Mouse (Mus musculus): ENCODE results near the gene Clcnkb. TPM values are rescaled to one million over a fixed set of nuclear protein-coding genes. Genes with fewer than 3 reads are reported as not detected.
A peak's percentile ranks its signal among the peaks of the same experiment; 100 is the strongest.

The Clcnkb gene
- polyA plus RNA-seq, 1 experiment = 0.03 TPM

DNA sequence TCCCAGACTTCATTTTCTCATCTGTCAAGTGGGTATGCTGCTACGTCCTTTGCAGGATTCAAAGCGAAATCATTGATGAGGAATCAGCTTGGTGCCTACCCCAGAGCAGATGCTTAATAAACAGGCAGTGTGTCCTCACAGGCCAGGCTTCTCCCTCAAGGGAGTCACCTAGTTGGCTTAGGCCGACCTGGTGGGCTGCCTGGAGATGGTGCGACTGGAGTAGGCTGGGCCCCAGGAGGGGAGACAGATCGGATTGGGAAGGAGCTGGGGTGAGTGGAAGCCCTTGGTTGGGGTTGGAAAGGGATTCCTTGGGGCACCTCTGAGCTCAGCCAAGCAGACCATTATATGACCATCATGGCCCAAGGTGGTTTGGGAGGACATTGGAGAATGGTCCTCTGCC, 43.4 kb downstream of the Clcnkb start:
- no peak for DNase-seq (ENCODE audit: low read depth)
- TF ChIP-seq POLR2A (IDR thresholded peaks at IDR 0.05; ENCODE audit: borderline replicate concordance, extremely low read depth, insufficient read depth, insufficient read length, poor library complexity, severe bottlenecking) = no peak
- TF ChIP-seq CTCF (IDR thresholded peaks at IDR 0.05; ENCODE audit: borderline replicate concordance, extremely low read depth, insufficient read depth, insufficient read length) = no peak

DNA sequence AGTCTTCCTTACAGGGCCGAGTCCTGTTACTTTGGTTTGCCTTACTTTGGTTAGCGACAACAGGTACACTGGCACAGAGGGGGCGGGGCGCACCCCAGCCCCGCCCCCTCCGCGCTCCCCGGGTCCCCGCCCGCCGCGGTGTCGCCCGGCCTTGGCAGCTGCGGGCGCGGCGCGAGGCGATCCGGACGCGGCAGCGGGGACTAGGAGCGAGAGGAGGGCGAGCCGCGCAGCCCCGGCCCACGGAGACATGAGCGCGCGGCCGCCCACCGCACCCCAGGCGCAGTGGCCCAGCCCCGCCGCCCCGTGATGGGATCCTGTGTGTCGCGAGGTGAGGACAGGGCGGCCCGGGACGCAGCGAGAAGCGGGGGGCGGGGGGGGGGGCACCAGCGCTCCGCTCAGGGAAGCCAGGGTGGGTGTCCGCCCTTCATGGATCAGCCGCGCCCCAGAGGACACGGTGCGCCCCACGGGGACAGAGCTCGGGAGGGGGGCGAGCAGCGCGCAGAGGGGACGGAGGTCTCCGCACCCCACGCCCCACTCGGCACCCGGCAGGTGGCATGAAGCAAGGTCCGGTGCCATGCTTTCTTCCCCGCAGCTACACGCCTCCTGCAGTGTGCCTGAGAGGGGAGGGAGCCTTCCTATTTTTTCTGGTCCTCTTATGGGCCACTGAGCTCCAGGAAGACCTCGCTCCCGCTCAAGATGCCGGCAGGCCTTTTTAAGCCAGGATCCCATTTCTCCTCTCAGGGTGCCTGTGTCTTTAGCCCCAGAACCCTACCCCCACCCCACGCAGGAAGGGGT, 47.6 kb downstream of the Clcnkb start, which contains the start of gene Fam131c:
Gene Fam131c, plus strand, starts transcription at position 224 of the 795 bp plus-strand sequence.
- TF ChIP-seq CTCF (IDR thresholded peaks at IDR 0.05; ENCODE audit: borderline replicate concordance, extremely low read depth, insufficient read depth, insufficient read length) (no peak), POLR2A (IDR thresholded peaks at IDR 0.05; ENCODE audit: borderline replicate concordance, extremely low read depth, insufficient read depth, insufficient read length, poor library complexity, severe bottlenecking) (no peak)
- peak; percentile 48 for DNase-seq (ENCODE audit: low read depth)

DNA sequence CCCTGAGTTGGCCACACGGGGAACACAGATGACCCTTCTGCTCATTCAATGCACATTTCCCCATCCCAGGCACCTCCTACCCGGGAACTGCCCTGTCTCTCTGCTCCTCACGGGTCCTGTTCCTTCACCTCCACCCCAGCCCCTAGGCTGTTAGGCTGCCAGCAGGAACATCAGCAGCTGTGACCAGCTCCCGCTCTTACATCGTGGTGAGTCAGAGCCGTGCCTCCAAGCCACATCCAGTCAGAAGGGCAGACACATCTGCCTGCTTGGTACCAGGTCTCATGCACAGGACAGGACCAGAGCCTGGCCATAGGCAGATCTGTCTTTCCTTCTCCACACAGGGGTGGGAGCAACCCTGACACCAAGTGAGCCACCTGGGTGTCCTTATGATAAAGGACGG, 49.9 kb downstream of the Clcnkb start:
- no peak for TF ChIP-seq CTCF (IDR thresholded peaks at IDR 0.05; ENCODE audit: borderline replicate concordance, extremely low read depth, insufficient read depth, insufficient read length)
- no peak for TF ChIP-seq POLR2A (IDR thresholded peaks at IDR 0.05; ENCODE audit: borderline replicate concordance, extremely low read depth, insufficient read depth, insufficient read length, poor library complexity, severe bottlenecking)
- no peak for DNase-seq (ENCODE audit: low read depth)

DNA sequence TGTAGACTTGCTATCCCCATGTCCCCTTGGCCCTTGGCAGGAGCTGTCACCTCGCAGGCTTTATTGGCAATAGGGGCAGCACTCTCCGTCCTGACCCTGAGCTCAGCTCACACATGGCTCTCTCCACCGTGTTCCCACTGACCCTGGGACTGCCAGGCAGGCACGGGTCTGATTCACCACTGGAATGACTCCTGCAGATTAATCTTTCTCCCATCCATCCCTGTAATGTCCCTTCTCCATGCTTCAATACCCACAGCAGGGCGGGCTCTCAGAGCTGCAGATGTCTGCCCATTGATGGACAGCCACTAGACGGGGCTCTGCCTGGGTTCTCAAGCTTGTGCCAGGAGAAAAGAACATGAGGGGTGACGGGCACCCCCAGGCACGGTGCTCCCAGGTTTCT, 50.7 kb downstream of the Clcnkb start:
- TF ChIP-seq POLR2A (IDR thresholded peaks at IDR 0.05; ENCODE audit: borderline replicate concordance, extremely low read depth, insufficient read depth, insufficient read length, poor library complexity, severe bottlenecking) (no peak), CTCF (IDR thresholded peaks at IDR 0.05; ENCODE audit: borderline replicate concordance, extremely low read depth, insufficient read depth, insufficient read length) (no peak)
- no peak for DNase-seq (ENCODE audit: low read depth)

DNA sequence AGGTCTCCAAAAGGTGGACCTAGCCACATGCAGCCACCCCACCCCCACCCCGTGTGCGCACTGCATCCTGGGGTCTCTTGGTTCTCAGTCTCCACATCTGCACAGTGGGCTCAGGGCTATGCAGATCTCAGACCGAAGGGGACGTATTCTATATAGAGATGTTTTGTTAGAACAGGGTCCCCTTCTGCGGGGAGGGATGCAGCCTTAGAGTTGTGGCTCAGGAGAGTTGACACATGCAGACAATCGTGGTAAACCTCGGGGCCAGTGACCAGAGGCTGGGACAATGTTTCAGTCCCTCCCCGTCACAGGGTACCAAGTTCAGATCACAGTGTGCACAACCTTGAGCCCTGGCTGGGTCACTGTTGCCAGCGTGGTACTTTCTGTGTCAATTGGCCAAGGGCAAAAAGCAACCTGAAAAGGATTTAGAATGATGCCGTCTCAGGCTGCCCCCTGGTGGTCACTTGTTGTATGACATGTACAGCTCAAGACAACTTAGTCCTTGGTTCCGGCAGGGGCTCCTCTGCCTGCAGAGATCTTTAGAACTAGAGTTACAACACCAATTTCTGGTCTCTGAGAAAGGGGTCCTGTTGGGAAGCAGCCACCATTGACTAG, 52.8 kb downstream of the Clcnkb start:
- no peak for TF ChIP-seq POLR2A (IDR thresholded peaks at IDR 0.05; ENCODE audit: borderline replicate concordance, extremely low read depth, insufficient read depth, insufficient read length, poor library complexity, severe bottlenecking)
- peak; percentile 87 for TF ChIP-seq CTCF (IDR thresholded peaks at IDR 0.05; ENCODE audit: borderline replicate concordance, extremely low read depth, insufficient read depth, insufficient read length)

DNA sequence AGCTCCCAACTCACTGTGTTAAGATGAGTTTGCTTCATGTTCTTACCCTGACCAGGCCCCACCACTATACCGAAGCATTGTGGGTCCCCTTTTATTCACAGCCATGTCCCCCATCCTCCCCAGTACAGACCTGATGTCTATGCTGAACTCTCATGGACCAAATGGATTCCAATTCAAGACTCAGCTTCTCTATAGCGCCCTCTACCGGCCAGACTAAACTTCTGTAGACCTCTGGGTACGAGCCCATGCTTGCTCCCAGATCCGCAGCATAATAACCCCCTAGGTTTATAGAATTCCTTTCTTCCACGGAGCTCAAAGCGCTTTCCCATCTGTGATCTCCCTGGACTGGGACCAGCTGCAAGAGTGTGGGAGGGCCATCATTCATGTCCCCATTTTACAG, 55.0 kb downstream of the Clcnkb start:
- DNase-seq (ENCODE audit: low read depth) = peak; percentile 43
- no peak for TF ChIP-seq POLR2A (IDR thresholded peaks at IDR 0.05; ENCODE audit: borderline replicate concordance, extremely low read depth, insufficient read depth, insufficient read length, poor library complexity, severe bottlenecking)
- peak; percentile 59; the same call in 1 of the 2 replicates for TF ChIP-seq CTCF (IDR thresholded peaks at IDR 0.05; ENCODE audit: borderline replicate concordance, extremely low read depth, insufficient read depth, insufficient read length)

More for the DNA sequence above, 52.8 kb downstream of the Clcnkb start:
- DNase-seq (ENCODE audit: low read depth) = peak; percentile 91

DNA sequence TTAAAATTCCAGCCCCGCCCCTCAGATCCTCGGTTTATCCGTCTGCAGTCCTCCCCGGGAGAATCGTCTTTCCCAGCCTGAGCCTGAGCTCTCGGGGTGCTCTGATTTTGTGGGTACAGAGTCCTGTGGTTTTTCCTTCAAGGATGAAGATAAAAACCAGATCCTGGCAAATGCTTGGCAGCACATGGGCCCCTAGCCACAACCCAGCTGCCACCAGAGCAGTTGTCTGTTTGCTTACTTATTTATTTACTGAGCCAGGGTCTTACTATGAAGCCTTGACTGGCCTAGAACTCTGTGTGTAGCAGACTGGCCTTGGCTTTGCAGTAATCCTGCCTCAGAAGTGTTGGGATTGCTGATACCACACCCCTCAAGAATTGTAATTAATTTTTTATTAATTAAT, 56.6 kb downstream of the Clcnkb start:
- DNase-seq (ENCODE audit: low read depth) = no peak
- TF ChIP-seq CTCF (IDR thresholded peaks at IDR 0.05; ENCODE audit: borderline replicate concordance, extremely low read depth, insufficient read depth, insufficient read length) (no peak), POLR2A (IDR thresholded peaks at IDR 0.05; ENCODE audit: borderline replicate concordance, extremely low read depth, insufficient read depth, insufficient read length, poor library complexity, severe bottlenecking) (no peak)

DNA sequence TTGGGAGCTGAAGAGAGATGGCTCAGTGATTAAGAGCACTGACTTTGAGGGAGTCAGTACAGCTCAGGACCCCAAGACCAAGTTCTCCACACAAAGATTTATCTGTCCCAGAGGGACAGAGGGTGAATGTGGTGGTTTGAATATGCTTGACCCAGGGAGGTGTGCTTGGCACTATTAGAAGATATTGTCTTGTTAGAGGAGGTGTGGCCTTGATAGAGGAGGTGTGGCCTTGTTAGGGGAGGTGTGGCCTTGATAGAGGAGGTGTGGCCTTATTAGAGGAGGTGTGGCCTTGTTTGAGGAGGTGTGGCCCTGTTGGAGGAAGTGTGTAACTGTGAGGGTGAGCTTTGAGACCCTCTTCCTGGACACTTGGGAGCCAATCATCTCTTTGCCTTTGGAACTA, 58.0 kb downstream of the Clcnkb start:
- TF ChIP-seq CTCF (IDR thresholded peaks at IDR 0.05; ENCODE audit: borderline replicate concordance, extremely low read depth, insufficient read depth, insufficient read length) = no peak
- TF ChIP-seq POLR2A (IDR thresholded peaks at IDR 0.05; ENCODE audit: borderline replicate concordance, extremely low read depth, insufficient read depth, insufficient read length, poor library complexity, severe bottlenecking) = no peak
- DNase-seq (ENCODE audit: low read depth) = no peak

Other genes with a start within 250 kb of the Clcnkb start
- gene Rsg1, start 202.1 kb downstream of the Clcnkb start, polyA plus RNA-seq (2012; rRNA removed) = 5.2 and 5.5 TPM in 2 replicates
- 1.5 and 2.6 TPM in 2 replicates for gene Arhgef19, start 176.5 kb downstream of the Clcnkb start, polyA plus RNA-seq (2012; rRNA removed)
- gene Epha2, start 114.8 kb downstream of the Clcnkb start, polyA plus RNA-seq (2012; rRNA removed) = 4.1 and 6.4 TPM in 2 replicates
- 21.3 and 29.0 TPM in 2 replicates for gene Fam131c, start 47.8 kb downstream of the Clcnkb start, polyA plus RNA-seq (2012; rRNA removed)
- 0.11 and 0.19 TPM in 2 replicates for gene Clcnka, start 17.3 kb downstream of the Clcnkb start, polyA plus RNA-seq (2012; rRNA removed)
- gene Hspb7, start 4.8 kb upstream of the Clcnkb start, polyA plus RNA-seq (2012; rRNA removed) = 0.10 TPM in 1 of 2 replicates, not detected in the other
- 0.69 and 0.93 TPM in 2 replicates for gene Srarp, start 20.1 kb upstream of the Clcnkb start, polyA plus RNA-seq (2012; rRNA removed)
- 69.2 and 85.4 TPM in 2 replicates for gene Zbtb17, start 28.6 kb upstream of the Clcnkb start, polyA plus RNA-seq (2012; rRNA removed)
- gene Spen, start 122.6 kb upstream of the Clcnkb start, polyA plus RNA-seq (2012; rRNA removed) = 9.9 and 32.7 TPM in 2 replicates
- 34.7 and 50.7 TPM in 2 replicates for gene Fblim1, start 190.1 kb upstream of the Clcnkb start, polyA plus RNA-seq (2012; rRNA removed)
- 0.14 and 0.44 TPM in 2 replicates for gene Tmem82, start 202.6 kb upstream of the Clcnkb start, polyA plus RNA-seq (2012; rRNA removed)
- gene Slc25a34, start 207.8 kb upstream of the Clcnkb start, polyA plus RNA-seq (2012; rRNA removed) = 0.40 and 0.42 TPM in 2 replicates
- 55.0 and 56.0 TPM in 2 replicates for gene Plekhm2, start 248.9 kb upstream of the Clcnkb start, polyA plus RNA-seq (2012; rRNA removed)

Measured in brain, embryonic 14.5 days (tissue).